In the genomic region with DNA sequence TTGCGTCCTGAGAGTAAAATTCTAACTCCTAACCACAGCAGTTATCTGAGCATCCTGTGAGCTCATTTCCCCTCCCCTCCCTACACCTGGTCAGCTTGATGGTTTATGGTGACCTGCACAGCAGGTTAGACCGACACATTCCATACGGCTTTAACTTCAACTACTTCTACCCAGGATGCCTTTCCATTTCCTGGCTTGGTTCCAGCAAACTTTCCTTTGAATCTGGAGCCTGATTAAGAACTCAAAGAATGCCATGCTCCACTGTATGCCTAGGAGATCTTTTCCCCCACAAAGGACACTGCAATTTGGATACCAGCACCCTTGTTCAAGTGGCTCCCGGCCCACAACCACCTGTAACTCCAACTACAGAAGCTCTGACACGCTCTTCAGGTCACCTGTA, we compare ENCODE assay signal across 11 mouse cellular contexts.
"Had no signal": no experiment of that assay in that cellular context is flagged by ENCODE, and none has a peak within 500 bp of the region (broad histone marks: within the 10 kb centered on the region; RNA-seq: fewer than 3 reads in every experiment).

No protein-coding gene starts in this region.

- DNase-seq: kidney, adult 8-10 months; kidney, postnatal 10 days had no signal

- H3K27me3 ChIP-seq: liver, embryonic 15.5 days; midbrain, embryonic 12.5 days had no signal

- H3K4me3 ChIP-seq: left cerebral cortex, adult 2 months; limb, embryonic 10.5 days; liver, embryonic 15.5 days; megakaryocyte, embryonic 14.5 days; midbrain, embryonic 12.5 days had no signal

- H3K9me3 ChIP-seq: limb, embryonic 10.5 days; liver, embryonic 15.5 days; megakaryocyte, embryonic 14.5 days; midbrain, embryonic 12.5 days had no signal

- H3K36me3 ChIP-seq: limb, embryonic 10.5 days; liver, embryonic 15.5 days; midbrain, embryonic 12.5 days had no signal

- H3K9ac ChIP-seq: liver, embryonic 15.5 days; midbrain, embryonic 12.5 days had no signal

- H3K27ac ChIP-seq: left cerebral cortex, adult 2 months; limb, embryonic 10.5 days; liver, embryonic 15.5 days; macrophage; midbrain, embryonic 12.5 days; stomach, postnatal 0 days had no signal

- ATAC-seq: lung, postnatal 0 days had no signal

- H3K4me2 ChIP-seq: liver, embryonic 11.5 days; liver, embryonic 15.5 days; midbrain, embryonic 12.5 days had no signal

- H3K4me1 ChIP-seq: limb, embryonic 10.5 days; midbrain, embryonic 12.5 days had no signal
